Mouse (Mus musculus) T-helper 2 cell (primary cell): ENCODE measurements around the gene Prl3d1.
"Not testable (repeated sequence)": the region's sequence is repeated elsewhere in the genome, so short reads cannot be mapped to it uniquely, and the experiment has no call there.

Source experiments
- in situ Hi-C: fragments of 300-600 bp; cut with MboI, MseI; formaldehyde crosslinking; loops from one replicate; pipeline ENCODE4 v1.15.1; 2025; ENCODE audit warnings: high pct_unique_total_duplicates

Gene Prl3d1

GRCm38 (mm10) chr13:27093890-27094289 is at the start of gene Prl3d1:
Gene Prl3d1 (plus strand): TSS chr13:27094190.
- in situ Hi-C loops = not testable (repeated sequence)

GRCm38 (mm10) chr13:27057270-27057669 is 36.7 kb upstream of the Prl3d1 start, which contains the start of gene Prl:
Gene Prl (plus strand): TSS chr13:27057570.
- in situ Hi-C loops = no loop called here

DNA sequence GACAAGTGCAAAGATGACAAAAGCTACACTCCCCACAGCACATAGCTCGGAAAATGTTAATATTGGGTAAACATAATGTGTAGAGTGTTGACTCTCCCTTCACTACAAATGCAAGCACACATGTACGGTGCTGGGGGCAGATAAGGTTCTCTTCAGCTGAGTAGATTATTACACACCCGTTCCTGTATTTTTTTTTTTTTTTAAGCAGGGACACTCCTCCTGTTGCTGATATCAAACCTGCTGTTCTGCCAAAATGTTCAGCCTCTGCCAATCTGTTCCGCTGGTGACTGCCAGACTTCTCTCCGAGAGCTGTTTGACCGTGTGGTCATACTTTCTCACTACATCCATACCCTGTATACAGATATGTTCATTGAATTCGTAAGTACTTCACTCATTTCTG is 34.8 kb upstream of the Prl3d1 start:
- in situ Hi-C loops = no loop called here

DNA sequence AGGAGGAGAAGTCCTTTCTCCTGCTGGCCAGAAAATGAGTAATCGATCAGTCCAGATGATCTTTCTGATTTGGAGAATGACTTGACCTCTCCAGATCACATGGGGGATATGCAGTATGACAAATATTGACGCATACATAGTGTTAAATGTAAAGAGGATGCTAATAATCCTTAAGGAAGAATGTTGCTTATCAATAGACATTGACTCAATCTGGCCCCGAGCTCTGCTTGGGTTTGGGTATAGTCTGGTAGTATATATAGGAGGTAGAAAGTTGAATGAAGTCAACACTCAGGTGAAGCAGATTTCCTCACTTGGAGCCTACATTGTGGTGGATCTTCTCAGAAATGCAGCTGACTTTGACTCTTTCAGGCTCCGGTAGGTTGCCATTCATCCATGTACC is 27.4 kb downstream of the Prl3d1 start, which contains the start of gene Prl3d2:
Prl3d2 (plus strand) TSS at position 301 of the 400 bp plus-strand sequence.
- in situ Hi-C loops = not testable (repeated sequence)

GRCm38 (mm10) chr13:27148264-27148663 is 54.3 kb downstream of the Prl3d1 start:
- in situ Hi-C loops = no loop called here
